Mouse (Mus musculus) neutrophil, adult 83 days (primary cell): ENCODE results near the gene Tlk1. TPM values are rescaled to one million over a fixed set of nuclear protein-coding genes. Genes with fewer than 3 reads are reported as not detected.

ENCODE experiments used
- total RNA-seq, 2 experiments: library from RNA; stranded (reverse); gene quantifications; one replicate each; pipeline ENCODE4 v1.2.4; 2023

Tlk1 gene
- 10 to 100 TPM; 51.1 to 60.3 TPM for total RNA-seq

GRCm38 (mm10) chr2:70825371-70826051, at the start of gene Tlk1:
Gene Tlk1, minus strand, starts transcription at chr2:70825728.

Other genes starting within 250 kb of the Tlk1 start
- gene Gorasp2, start 164.2 kb downstream of the Tlk1 start, total RNA-seq = 10 to 100 TPM; 50.9 to 52.9 TPM
- gene Gm26558, start 163.6 kb downstream of the Tlk1 start, total RNA-seq = not detected
- gene Dcaf17, start 229.6 kb upstream of the Tlk1 start, total RNA-seq = 10 to 100 TPM in 1 of 2 experiments, 1 to 10 TPM in 1; 9.5 to 10.5 TPM
- gene Mettl8, start 229.9 kb upstream of the Tlk1 start, total RNA-seq = 1 to 10 TPM; 7.2 to 8.2 TPM